Mouse (Mus musculus) brain, embryonic 14.5 days (tissue): ENCODE measurements around the gene Gm10401.

Source experiments
- CTCF ChIP-seq: fragments of 200-500 bp; IDR thresholded peaks from 2 replicates; pipeline ENCODE4 v1.5.1; 2012; ENCODE audit warnings: inconsistent platforms, mild to moderate bottlenecking, moderate library complexity, borderline replicate concordance; ENCODE audit not compliant: insufficient read depth, insufficient read length; ENCODE audit errors: extremely low read depth
- POLR2A ChIP-seq: fragments of 200-500 bp; IDR thresholded peaks from 2 replicates; pipeline ENCODE4 v1.6.1; 2012; ENCODE audit warnings: mild to moderate bottlenecking, inconsistent platforms, borderline replicate concordance; ENCODE audit not compliant: poor library complexity, insufficient read depth, insufficient read length, severe bottlenecking; ENCODE audit errors: extremely low read depth

- TF ChIP-seq CTCF (no peak), POLR2A (no peak)
These were observed 48.4 kb downstream of the Gm10401 start for GRCm38 (mm10) chr5:115049692-115050091.
